ENCODE assay signal across 27 mouse cellular contexts in the genomic region with DNA sequence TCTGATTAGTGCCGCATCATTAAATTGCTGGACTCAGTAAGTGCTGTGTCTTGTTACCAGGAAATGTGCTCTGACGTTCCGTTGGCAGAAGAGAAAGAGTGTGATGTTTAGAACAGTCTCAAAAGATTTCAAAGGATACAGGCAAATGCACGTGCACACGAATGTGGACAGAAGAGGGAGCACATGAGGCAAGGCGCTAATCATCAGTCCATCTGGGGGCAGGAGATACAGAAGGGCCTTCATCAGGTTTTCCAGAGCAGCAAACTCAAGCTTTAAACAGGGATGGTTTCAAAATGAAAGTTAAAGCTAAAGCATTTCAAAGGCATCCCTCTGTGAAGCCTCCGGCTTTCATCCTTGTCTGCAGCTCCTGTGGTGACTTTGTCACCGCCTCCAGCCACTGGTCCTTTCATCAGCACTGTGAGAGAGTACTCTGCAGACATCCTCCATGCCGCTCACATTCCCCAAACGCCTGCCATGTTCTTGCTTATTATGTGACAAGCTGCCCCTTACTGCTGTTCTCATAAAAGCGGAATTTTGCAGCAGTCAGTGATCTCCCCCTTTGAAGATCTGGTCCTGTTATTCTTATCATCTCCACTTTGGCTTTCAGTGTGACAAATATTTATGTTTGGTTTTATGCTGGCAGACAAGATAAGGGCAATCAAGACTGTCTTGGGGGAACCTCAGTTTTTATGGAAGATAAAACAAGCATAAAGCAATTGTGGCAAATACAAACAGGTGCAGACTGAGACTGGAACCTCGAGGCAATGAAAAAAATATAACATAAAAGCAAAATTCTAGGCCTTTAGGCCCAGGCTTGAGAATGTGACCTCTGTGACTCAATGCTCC.
DNase-seq lines count a peak whose midpoint lies in the region; ATAC-seq and TF ChIP-seq lines count a peak whose summit lies in the region.
"Had no signal": no experiment of that assay in that cellular context is flagged by ENCODE, and none has a peak within 500 bp of the region (broad histone marks: within the 10 kb centered on the region; RNA-seq: fewer than 3 reads in every experiment).

No protein-coding gene starts in this region.

- DNase-seq in cerebellum, adult 2 months = no peak
- DNase-seq in cerebellum, adult 9-11 months = no peak
- no peak for DNase-seq in forebrain, postnatal 0 days
- no peak for DNase-seq in layer of hippocampus, adult 2 months (ENCODE audit: low spot score in 2 of 2)
- DNase-seq in layer of hippocampus, adult 9-11 months = no peak
- DNase-seq in thymus, postnatal 4 days = no peak
- DNase-seq: adrenal gland, postnatal 14 days; cerebellum, adult 8-10 months; embryo, embryonic 11 days; gastrocnemius, postnatal 10 days; kidney, adult 8-10 months; kidney, postnatal 4 days; liver; lung, adult 2 months; lung, postnatal 10 days; right cerebral cortex, adult 18-20 months; spleen, adult 18-20 months; thymus, postnatal 14 days had no signal

- WGBS in cerebellum, adult 2 months = 64% methylated on average over 12 of the region's 12 CpGs
- 45% methylated on average over 12 of the region's 12 CpGs for WGBS in forebrain, postnatal 0 days
- WGBS in forebrain, embryonic 16.5 days = 55% methylated on average over 12 of the region's 12 CpGs
- whole genome bisulfite sequencing in midbrain, embryonic 15.5 days = 39% methylated on average over 12 of the region's 12 CpGs

- H3K27me3 ChIP-seq in cerebellum, adult 2 months (ENCODE audit: control insufficient read depth, insufficient read depth, low read length) = no peaks in the 10 kb centered on the region
- H3K27me3 ChIP-seq in forebrain, postnatal 0 days (ENCODE audit: insufficient read depth, low read length) = no peaks in the 10 kb centered on the region
- no peaks in the 10 kb centered on the region for H3K27me3 ChIP-seq in forebrain, embryonic 16.5 days (replicated peaks; ENCODE audit: control insufficient read depth, insufficient read depth, low read length)
- no peaks in the 10 kb centered on the region for H3K27me3 ChIP-seq in midbrain, embryonic 15.5 days (replicated peaks)
- H3K27me3 ChIP-seq: CH12.LX; embryonic facial prominence, embryonic 12.5 days; hindbrain, embryonic 15.5 days had no signal

- H3K27ac ChIP-seq in cerebellum, adult 2 months (ENCODE audit: insufficient read depth, low read length) = no peak overlapping the region
- H3K27ac ChIP-seq in forebrain, postnatal 0 days (ENCODE audit: low read depth, low read length) = no peak overlapping the region
- no peak overlapping the region for H3K27ac ChIP-seq in forebrain, embryonic 16.5 days (ENCODE audit: low read length)
- H3K27ac ChIP-seq in layer of hippocampus, adult 2 months = no peak overlapping the region
- peak overlapping the region; percentile 36; the same call in 1 of the 2 replicates for H3K27ac ChIP-seq in midbrain, embryonic 15.5 days
- H3K27ac ChIP-seq: embryonic facial prominence, embryonic 12.5 days; hindbrain, embryonic 15.5 days; kidney, postnatal 0 days; liver, embryonic 14.5 days; macrophage had no signal

- TF ChIP-seq POLR2A in cerebellum, adult 2 months (IDR thresholded peaks at IDR 0.05; ENCODE audit: borderline replicate concordance, insufficient read depth, low read length) = no peak

- H3K4me2 ChIP-seq in forebrain, postnatal 0 days (ENCODE audit: low read depth) = no peak overlapping the region
- H3K4me2 ChIP-seq in forebrain, embryonic 16.5 days (ENCODE audit: low read length) = no peak overlapping the region
- no peak overlapping the region for H3K4me2 ChIP-seq in midbrain, embryonic 15.5 days
- H3K4me2 ChIP-seq: embryonic facial prominence, embryonic 12.5 days; hindbrain, embryonic 15.5 days had no signal

- 0 out of 2 replicates have a peak, but pooled peaks have one; percentile 6 for TF ChIP-seq CTCF in cerebellum, adult 2 months (IDR thresholded peaks at IDR 0.05; ENCODE audit: borderline replicate concordance, insufficient read depth, low read depth, low read length)
- TF ChIP-seq CTCF in forebrain, postnatal 0 days (IDR thresholded peaks at IDR 0.05; ENCODE audit: low read depth) = peak; percentile 27; the same call in 1 of the 2 replicates
- peak; percentile 14; the same call in 1 of the 2 replicates for TF ChIP-seq CTCF in layer of hippocampus, adult 2 months (conservative IDR thresholded peaks at IDR 0.05)

- no peak overlapping the region for H3K4me3 ChIP-seq in cerebellum, adult 2 months (replicated peaks; ENCODE audit: insufficient read depth, low read depth, low read length)
- H3K4me3 ChIP-seq in forebrain, postnatal 0 days (ENCODE audit: low read depth, low read length) = no peak overlapping the region
- no peak overlapping the region for H3K4me3 ChIP-seq in forebrain, embryonic 16.5 days (replicated peaks; ENCODE audit: low read length)
- H3K4me3 ChIP-seq in layer of hippocampus, adult 2 months = no peak overlapping the region
- no peak overlapping the region for H3K4me3 ChIP-seq in midbrain, embryonic 15.5 days
- H3K4me3 ChIP-seq: embryonic facial prominence, embryonic 12.5 days; hindbrain, embryonic 15.5 days had no signal

- no peaks in the 10 kb centered on the region for H3K9me3 ChIP-seq in forebrain, postnatal 0 days (ENCODE audit: low read length)
- H3K9me3 ChIP-seq in forebrain, embryonic 16.5 days (ENCODE audit: control insufficient read depth, low read length) = no peaks in the 10 kb centered on the region
- no peaks in the 10 kb centered on the region for H3K9me3 ChIP-seq in midbrain, embryonic 15.5 days
- H3K9me3 ChIP-seq: embryonic facial prominence, embryonic 12.5 days; hindbrain, embryonic 15.5 days had no signal

- H3K9ac ChIP-seq in forebrain, postnatal 0 days = no peak overlapping the region
- no peak overlapping the region for H3K9ac ChIP-seq in forebrain, embryonic 16.5 days (replicated peaks; ENCODE audit: low read depth, low read length)
- no peak overlapping the region for H3K9ac ChIP-seq in midbrain, embryonic 15.5 days
- H3K9ac ChIP-seq: embryonic facial prominence, embryonic 12.5 days; hindbrain, embryonic 15.5 days; liver, embryonic 14.5 days had no signal

- peaks cover 13% of the 10 kb centered on the region for H3K4me1 ChIP-seq in cerebellum, adult 2 months (ENCODE audit: control insufficient read depth, insufficient read depth, low read length)
- H3K4me1 ChIP-seq in forebrain, postnatal 0 days (ENCODE audit: insufficient read depth) = no peaks in the 10 kb centered on the region
- H3K4me1 ChIP-seq in forebrain, embryonic 16.5 days (replicated peaks; ENCODE audit: control insufficient read depth, insufficient read depth, low read length) = no peaks in the 10 kb centered on the region
- peaks cover 9% of the 10 kb centered on the region; the same call in 1 of the 2 replicates for H3K4me1 ChIP-seq in midbrain, embryonic 15.5 days

- no peaks in the 10 kb centered on the region for H3K36me3 ChIP-seq in forebrain, postnatal 0 days (ENCODE audit: insufficient read depth)
- no peaks in the 10 kb centered on the region for H3K36me3 ChIP-seq in forebrain, embryonic 16.5 days (ENCODE audit: control insufficient read depth, insufficient read depth)
- H3K36me3 ChIP-seq in midbrain, embryonic 15.5 days (replicated peaks) = no peaks in the 10 kb centered on the region
- H3K36me3 ChIP-seq: embryonic facial prominence, embryonic 12.5 days; hindbrain, embryonic 15.5 days had no signal

- ATAC-seq in forebrain, postnatal 0 days = peak; percentile 51
- no peak for ATAC-seq in forebrain, embryonic 16.5 days
- ATAC-seq in midbrain, embryonic 15.5 days (replicated peaks) = peak; percentile 82
- ATAC-seq: Patski had no signal
